Mouse (Mus musculus): ENCODE results near the gene Bptf. TPM values are rescaled to one million over a fixed set of nuclear protein-coding genes. Genes with fewer than 3 reads are reported as not detected.
"Not testable (repeated sequence)": the region's sequence is repeated elsewhere in the genome, so short reads cannot be mapped to it uniquely, and the experiment has no call there.

Gene Bptf
- total RNA-seq, 2 experiments from 2014 or later, result 66.8 to 68.4 TPM

DNA sequence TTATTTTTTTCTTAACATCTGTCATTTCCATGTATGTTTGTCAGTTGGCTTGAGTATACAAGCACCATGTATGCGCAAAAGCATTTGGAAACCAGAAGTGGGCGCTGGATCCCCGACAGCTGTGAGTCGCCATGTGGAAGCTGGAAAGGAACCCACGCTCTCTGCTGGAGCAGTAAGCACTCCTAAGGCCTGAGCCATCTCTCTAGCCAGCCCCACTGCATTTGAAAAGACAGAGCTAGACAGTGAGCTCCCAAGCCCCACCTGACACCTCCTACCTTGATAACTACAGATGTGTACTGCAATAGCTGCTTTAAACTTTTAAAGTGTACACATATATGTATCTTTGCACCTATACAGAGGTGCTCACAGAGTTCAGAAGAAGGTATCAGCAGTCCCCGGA, 74.5 kb downstream of the Bptf start:
- DNase-seq (ENCODE audit: low spot score in 2 of 2), result no peak

- DNase-seq (ENCODE audit: low spot score in 2 of 2), result no peak
Measured at GRCm38 (mm10) chr11:107054870-107055269, 77.1 kb downstream of the Bptf start.

- DNase-seq (ENCODE audit: low spot score in 2 of 2), result no peak
Measured at GRCm38 (mm10) chr11:107046766-107047620, 84.9 kb downstream of the Bptf start.

DNA sequence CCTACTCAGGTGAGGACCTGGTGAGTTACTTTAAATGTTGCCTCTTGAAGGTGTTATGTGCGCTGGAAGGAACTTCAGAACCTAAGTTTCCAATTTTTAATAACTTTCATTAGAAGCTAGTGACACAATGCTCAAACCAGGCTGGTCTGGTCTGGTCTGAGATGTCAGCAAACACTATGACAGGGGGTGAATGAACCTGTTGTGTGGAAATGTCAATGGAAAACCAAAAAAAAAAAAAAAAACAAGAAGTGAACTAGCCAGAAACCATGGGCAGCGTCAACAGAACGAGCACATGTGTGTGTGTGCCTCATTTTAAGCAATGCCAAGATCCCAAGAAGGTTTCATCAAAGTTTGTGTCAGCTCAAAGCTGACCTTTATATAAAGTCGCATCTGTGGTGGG, 86.4 kb downstream of the Bptf start:
- no peak for DNase-seq (ENCODE audit: low spot score in 2 of 2)

GRCm38 (mm10) chr11:107044321-107044720, 87.6 kb downstream of the Bptf start:
- DNase-seq (ENCODE audit: low spot score in 2 of 2), result peak; percentile 72 to 79

GRCm38 (mm10) chr11:107043361-107043760, 88.6 kb downstream of the Bptf start:
- DNase-seq (ENCODE audit: low spot score in 2 of 2), result no peak

DNA sequence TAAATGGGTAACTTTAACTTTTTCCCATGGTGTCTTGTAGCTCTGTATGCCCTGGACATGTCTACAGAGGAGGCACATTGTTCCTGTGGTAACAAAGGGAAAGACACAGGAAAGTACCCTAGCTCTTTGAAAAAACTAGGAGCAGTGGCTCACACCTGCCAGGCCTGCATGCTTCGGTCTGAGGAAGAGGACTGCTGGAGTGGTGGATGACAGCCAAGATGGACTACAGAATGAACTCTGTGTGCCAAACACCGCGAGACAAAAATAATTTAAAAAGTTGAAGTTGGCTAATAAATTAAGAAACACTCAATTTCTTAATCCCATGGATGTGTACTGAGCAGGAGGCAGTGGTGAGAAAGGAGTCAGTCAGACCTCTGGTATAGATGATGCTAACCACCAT, 90.5 kb downstream of the Bptf start:
- no peak for DNase-seq (ENCODE audit: low spot score in 2 of 2)

- DNase-seq (ENCODE audit: low spot score in 2 of 2), result no peak
Measured at GRCm38 (mm10) chr11:107039417-107039816, 92.5 kb downstream of the Bptf start.

DNA sequence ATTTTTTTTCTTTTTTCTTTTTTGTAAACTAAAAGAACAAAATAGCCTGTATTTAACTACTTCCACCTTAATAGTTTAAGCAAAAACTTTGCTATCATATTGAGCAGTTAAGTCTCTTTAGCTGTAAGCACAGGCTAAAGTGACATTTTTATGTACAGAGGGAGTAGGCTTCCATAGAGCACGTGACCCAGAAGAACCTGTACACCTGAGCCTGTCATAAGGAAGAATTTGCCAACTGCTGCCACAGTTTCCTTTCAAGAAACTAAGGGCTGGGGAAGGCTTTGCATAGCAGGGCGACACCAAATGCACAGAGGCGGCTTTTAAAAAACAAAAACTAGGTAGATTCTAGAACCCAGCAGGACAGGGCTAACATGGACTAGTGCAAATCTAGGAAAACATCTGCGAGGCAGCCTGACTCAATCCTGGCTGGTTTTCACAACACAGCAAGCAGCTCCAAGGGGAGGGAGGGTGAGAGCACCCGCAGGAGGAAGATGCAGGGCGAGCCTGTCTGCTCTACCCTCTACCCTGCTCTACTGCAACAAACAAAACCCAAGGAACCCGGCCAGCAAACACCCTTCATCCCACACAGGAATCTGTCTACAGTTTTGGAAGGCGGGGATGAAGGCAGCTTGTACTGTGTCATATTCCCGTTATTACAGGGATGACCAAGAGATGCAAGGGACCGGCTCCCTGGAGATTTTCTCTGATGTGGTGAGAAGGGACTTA, 97.7 kb downstream of the Bptf start:
- no peak for DNase-seq (ENCODE audit: low spot score in 2 of 2)

- DNase-seq (ENCODE audit: low spot score in 2 of 2), result no peak
Measured at GRCm38 (mm10) chr11:107031635-107032034, 100.3 kb downstream of the Bptf start.

DNA sequence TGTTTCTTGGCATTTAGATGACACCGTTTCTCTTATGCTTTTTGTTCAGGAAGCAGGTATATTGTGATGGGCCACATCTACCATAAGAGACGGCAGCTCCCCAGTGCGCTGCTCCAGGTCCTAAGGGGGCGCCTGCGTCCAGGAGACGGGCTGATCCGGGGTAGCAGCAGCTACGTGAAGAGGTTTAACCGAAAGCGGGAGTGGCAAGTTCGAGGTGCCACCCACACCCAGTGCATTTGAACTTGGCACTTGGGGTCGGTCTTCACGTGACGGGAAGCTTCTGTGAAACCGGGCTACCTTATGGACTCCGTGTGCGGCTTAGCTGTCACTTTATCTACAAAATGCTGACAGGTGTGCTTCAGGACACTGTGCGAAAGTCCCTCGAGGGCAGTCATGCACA, 102.4 kb downstream of the Bptf start:
- DNase-seq (ENCODE audit: low spot score in 2 of 2), result no peak

- no peak for DNase-seq (ENCODE audit: low spot score in 2 of 2)
Measured at GRCm38 (mm10) chr11:107028754-107029153, 103.2 kb downstream of the Bptf start.

DNA sequence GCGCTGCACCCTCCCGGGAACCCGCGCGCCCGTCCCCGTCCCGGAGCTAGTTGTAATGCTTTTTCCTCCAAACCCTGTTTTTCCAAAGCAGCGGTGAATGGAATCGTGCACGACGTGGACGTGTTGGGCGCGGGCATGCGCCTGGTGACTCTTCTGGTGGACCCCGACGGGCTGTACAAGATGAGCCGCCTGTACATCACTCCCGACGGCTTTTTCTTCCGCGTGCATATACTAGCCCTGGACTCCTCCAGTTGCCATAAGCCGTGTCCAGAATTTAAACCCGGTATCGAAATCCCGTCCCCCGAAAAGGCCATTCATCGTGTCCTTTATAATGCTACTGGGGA, 103.7 kb downstream of the Bptf start:
- DNase-seq (ENCODE audit: low spot score in 2 of 2), result no peak

DNA sequence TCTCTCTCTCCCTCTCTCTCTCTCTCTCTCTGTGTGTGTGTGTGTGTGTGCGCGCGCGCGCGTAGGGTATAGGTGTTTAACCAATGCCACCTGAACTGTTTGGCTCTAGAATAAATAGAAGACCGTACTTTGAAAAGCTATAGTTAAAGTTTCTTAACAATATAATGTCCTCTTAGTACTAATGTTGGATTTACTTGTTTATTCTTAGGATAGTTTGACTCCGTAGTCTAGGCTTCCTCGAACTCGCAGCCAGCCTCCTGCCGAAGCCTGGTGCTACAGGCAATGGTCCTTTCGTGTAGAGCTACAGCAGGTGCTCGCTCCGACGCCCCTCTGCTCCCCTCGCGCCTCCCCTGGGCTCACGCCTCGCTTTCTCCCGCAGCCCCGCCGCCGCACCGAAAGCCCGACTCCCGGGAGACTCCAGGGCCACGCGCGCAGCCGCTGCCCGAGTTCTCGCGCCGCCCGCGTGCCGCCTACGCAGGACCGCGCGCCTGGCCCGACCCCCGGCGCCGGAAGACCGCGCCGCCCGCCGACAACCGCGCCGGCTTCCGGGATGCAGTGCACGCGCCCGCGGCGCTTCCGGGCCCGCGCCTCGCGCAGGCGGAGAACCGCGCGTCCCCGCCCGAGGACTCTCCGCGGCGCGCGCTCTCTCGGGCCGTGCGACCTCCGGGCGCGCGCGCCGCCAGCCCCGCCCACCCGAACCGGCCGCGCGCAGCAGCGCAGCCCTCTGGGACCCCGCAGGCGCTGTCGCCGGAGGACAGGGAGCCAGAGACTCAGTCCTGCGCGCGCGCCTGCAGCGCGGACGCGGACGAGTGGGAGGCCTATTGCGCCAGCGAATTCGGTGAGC, 104.3 kb downstream of the Bptf start:
- peak; percentile 86 to 92 for DNase-seq (ENCODE audit: low spot score in 2 of 2)

DNA sequence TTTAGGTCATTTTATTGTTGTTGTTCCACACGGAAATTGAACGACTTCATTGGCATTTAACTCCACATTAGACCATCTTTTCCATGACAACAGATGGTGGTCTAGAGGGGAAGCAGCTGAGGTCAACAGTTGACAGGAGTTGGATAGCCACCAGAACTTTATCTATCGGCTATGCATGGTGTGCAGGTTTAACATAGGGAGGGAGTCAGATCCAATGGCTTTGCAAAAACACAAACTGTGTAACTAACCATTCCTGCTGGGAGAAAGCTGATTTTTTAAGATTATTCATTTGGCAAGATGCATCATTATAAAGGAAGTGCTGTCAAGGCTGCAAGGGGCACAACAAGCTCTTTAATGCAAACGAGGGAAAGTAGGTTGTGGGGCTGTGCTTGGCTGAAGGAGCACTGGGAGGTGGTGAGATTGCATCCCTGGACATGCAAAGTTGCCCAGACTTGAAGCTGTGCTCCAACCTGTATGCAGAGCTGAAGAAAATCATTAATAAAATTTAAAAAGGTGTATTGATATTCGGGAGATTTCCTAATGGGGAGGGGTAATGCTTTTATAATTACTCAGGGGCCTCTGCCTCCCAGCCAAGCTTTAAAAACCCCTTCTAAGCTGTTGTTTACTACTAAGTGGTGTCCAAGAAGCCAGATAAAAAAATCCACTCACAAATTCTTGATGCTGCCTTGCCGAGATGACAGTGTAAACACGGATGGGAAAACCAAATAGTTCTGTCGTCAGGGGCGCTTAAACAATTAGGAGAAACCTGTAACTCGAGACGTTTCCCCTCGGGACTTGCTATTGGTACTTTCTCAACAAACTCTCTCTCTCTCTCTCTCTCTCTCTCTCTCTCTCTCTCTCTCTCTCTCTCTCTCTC, 105.1 kb downstream of the Bptf start:
- no peak for DNase-seq (ENCODE audit: low spot score in 2 of 2)

- DNase-seq (ENCODE audit: low spot score in 2 of 2), result no peak
Measured at GRCm38 (mm10) chr11:107025411-107026321, 106.3 kb downstream of the Bptf start, which contains the start of gene 1810010H24Rik. Gene 1810010H24Rik (plus strand): TSS chr11:107025681.

- DNase-seq (ENCODE audit: low spot score in 2 of 2), result no peak
Measured at GRCm38 (mm10) chr11:107024406-107024805, 107.5 kb downstream of the Bptf start.

DNA sequence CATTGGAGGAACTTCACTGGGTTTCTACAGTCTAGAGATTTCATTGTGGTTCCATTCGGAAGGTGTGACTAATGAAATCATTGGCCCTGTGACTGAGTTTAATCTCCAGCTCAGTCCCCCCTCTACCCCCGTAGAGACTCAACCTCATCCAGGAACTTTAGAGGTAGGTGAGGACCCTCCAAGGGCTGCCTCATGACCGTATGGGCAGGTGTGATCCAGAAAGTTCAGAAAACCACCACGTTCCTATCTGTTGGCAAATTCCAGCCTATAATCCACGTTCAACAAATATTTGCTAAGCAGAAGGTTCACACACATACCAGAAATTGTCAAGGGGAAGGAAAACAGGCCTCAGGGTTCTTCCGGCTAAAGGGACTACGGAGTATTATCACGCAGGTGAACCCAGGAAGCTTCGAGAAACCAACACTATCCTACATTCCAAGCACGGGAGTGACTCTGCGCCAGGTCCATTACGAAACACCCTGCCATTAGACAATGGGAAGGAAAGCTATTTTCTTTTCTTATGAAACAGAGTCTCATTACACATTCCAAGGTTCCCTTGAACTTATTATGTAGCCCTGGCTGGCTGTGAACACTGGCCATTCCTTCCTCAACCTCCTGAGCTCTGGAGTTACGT, 109.8 kb downstream of the Bptf start:
- DNase-seq (ENCODE audit: low spot score in 2 of 2), result no peak

GRCm38 (mm10) chr11:107019722-107020121, 112.2 kb downstream of the Bptf start:
- DNase-seq (ENCODE audit: low spot score in 2 of 2), result not testable (repeated sequence)
